Mouse (Mus musculus): ENCODE measurements around the gene Xxylt1.

Xxylt1 gene

DNA sequence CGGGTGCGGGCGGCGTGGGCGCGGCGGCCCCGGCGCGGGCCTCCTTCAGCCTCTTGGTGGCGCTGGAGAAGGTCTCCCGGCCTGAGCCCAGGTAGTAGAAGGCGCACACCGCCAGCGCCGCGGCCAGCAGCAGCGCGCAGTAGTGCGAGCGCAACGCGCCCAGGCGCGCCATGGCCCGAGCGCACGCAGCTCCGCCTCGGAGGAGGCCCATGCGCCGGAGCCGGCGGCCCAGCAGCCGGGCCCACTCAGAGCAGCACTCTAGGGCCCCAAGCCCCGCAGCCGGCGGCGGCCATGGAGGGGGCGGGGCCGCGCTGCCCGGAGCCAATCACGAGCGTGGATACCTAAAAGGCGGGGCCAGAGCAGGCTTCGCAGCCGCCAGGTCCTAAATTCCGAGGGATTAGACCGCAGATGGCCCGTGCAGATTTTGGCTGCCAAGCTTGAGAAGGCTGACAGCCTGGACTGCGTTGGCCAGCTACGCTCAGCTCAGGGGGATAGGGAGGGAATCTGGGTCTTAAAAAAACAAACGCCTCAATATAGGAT, at the start of gene Xxylt1:
Gene Xxylt1 (minus strand): TSS at position 308 of the 540 bp plus-strand sequence.
- CTCF ChIA-PET, result interaction anchor here (0.5 to 2.4 kb wide), 5 partner anchors 11 to 559 kb away, joined by 3 to 8 read pairs (median 4); no protein-coding TSS in a partner anchor

DNA sequence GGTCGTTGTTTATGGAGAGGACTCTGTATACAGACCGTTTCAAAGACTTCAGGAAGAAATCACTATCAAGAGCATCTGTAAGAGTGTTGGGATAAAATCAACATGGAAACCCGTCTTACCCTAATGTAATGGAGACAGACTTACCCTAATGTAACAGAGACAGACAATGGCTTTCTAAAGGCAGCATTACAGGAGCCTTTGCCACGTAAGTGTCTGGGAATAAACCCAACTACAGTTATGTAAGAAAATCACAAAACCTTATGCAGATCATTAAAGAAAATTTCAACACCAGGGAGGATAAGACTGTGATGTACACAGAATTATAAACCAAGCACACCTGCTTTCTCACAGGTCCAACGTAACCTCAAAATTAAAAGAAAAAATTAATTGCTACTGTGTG, 46.9 kb upstream of the Xxylt1 start:
- CTCF ChIA-PET, result interaction anchor here (0.6 kb wide), 1 partner anchor 164 kb away, joined by 3 read pairs; no protein-coding TSS in a partner anchor

DNA sequence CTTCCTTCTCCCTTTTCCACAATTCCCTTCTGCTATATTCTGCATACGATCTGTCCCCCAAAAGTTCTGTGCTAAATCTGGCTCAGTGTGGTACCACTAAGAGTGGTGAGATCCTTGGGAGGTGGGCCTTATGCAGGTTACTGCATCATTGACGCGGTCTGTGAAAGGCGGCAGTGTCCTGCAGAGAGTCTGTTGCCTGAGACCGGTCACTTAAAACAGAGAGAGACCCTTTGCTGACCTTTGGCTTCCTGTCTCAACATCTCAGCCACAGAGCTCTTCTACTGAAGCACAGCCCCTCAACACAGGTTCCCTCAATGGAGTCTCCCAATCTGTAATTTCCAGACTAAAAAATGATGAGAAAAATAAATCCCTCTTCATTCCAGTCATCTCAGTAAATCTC, 43.8 kb upstream of the Xxylt1 start:
- CTCF ChIA-PET, result no interaction called here

DNA sequence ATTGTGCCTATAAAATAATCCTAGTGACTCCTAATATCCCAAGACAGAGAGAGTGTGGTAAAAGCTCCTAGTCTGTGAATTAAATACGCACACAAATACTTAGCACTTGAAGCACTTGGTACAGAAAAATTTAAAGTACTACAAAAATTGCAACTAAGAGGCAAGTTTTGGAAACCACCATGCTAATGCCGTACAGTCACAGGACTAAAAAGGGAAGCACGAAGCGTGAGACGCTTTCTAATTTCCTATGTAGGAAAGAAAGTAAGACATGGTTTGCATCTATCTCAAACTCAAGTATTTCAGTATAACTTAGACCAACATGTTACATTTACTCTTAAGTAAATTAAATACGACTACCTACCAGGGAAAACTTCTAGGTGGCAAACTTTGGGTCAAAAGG, 40.4 kb upstream of the Xxylt1 start:
- CTCF ChIA-PET, result no interaction called here

DNA sequence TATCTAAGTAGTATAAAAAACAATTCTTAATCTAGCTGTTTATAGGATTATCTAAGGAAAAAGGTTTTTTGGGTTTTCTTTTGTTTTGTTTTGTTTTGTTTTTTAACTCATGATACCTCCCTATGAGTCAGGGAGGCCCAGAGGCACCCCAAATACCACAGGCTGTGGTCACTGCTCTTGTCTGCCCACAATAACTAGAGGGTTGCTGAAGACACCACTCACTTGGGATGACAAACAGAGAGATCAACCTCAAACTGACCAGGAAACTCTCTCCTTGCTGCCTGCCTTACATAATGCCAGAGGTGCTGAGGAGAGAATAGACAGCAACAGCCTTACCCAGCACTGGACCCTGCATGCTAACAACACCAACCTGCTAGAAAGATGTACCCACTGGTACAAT, 32.4 kb upstream of the Xxylt1 start:
- CTCF ChIA-PET, result interaction anchor here (0.6 kb wide), 1 partner anchor 1119 kb away, joined by 5 read pairs; no protein-coding TSS in a partner anchor

DNA sequence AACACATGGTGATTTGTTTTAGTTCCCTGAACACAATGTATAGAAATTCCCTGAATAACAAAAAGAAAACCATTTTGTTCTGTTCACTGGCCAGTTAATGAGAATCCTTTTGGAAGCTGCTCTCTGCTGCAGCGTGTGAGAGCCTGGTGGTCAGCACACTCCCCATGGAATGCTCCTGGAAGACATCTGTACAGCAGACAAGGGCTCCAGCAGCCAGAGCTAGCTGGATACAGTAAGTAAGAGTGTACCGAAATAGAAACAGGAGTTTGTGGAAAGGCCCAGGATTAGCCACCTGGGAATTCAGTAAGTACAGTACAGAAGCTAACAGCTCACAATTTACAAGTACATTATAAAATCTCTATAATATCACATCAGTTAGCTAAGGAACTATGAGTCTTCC, 20.1 kb upstream of the Xxylt1 start:
- CTCF ChIA-PET, result no interaction called here

DNA sequence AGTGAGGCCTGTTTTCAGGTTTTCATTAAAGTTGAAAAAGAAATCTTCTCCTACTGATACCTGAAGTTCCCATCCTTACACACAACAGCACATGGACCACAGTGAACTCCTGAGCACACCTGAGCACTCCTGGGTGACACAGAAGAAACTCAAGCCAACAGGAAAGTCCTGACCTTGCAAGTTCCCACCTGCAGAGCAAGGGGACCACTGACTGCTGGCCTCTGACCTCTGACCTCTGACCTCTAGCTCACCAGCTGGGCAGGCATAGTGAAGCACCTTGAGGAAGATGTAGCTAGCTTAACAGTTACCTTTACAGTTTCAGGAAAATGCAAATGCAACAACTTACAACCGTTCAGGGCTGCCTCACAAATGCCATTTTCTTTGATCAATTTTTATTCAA, 18.7 kb upstream of the Xxylt1 start:
- CTCF ChIA-PET, result no interaction called here

DNA sequence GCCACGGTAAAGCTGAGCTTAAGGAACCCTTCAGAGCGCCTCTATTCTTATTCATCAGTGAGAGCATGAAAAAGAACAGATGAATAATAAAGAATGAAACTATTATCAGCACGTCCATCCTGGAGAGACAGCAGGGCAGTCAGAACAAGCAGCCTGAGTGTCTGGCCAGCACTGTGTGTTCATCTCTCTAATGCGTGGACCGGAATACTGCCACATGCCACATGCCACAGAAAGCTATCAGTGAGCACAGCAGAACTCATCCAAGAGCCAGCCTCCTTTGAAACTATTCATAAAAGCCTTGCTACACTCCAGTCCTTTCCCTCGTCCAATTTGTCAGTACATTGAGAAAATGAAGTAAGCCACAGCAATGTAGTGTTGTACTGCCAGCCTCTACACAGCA, 12.8 kb upstream of the Xxylt1 start:
- CTCF ChIA-PET, result interaction anchor here (0.6 kb wide), 1 partner anchor 269 kb away, joined by 4 read pairs; no protein-coding TSS in a partner anchor

DNA sequence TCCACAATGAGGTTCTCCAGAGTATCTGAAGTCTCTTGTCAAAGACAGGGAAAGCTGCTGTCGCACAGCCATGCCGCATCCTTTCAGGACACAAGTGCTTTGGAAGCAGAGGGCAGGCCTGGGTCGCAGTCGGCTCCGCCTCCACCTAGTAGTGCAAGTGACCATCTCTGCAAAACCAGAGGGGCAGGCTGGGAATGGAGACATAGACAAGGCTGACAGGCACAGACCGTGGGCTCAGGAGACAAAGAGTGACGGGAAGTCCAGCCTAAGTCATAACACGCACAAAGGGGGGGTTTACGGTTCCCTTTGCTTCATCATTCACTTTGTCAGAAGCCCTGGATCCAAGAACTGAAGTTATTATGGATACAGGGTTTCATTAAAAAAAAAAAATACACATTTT, 12.0 kb upstream of the Xxylt1 start:
- CTCF ChIA-PET, result no interaction called here

DNA sequence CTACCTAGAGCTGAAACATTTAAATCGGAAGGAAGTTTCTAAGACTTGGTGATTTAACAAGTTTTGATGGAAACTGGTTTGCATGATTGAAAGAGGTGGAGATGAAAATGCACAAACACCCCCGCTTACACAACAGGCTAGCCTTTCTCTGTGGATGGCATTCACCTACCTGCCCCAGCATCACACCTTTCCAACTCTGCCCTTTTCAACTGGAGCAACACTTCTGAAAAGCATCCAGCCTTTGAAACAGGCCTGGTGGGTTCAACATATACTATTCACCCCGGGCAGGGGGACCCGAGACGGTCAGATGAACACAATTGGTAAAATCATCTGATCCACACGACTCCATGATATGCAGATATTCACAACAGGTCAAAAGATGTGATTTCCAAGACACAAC, 659 bp upstream of the Xxylt1 start:
- CTCF ChIA-PET, result interaction anchor here (0.6 to 0.7 kb wide), 3 partner anchors 13 to 486 kb away, joined by 3 to 4 read pairs (median 3); no protein-coding TSS in a partner anchor

DNA sequence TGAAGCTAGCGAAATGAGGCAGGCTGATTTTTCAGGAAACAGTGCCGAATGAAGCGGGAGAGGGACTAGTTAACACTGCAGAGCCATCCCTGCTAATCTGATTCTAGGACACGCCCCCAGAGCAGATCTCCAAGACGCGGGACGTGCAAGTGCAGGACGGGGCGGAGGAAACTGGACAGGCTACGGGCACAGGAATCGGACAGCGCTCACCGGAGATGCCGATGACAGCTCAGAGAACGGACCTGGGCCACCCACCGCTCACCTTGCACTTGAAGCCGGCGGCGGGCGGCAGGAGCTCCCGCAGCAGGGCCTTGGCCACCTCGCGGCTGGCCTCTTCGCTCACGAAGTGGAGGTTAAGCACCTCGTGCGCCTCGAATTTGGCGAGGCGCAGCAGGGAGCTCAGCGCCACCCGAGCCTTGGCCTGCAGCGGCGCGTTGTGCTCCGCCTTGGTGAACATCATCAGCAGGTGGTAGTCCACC, 620 bp downstream of the Xxylt1 start:
- CTCF ChIA-PET, result interaction anchor here (0.5 to 2.4 kb wide), 2 partner anchors 10 to 361 kb away, joined by 4 to 8 read pairs; no protein-coding TSS in a partner anchor

DNA sequence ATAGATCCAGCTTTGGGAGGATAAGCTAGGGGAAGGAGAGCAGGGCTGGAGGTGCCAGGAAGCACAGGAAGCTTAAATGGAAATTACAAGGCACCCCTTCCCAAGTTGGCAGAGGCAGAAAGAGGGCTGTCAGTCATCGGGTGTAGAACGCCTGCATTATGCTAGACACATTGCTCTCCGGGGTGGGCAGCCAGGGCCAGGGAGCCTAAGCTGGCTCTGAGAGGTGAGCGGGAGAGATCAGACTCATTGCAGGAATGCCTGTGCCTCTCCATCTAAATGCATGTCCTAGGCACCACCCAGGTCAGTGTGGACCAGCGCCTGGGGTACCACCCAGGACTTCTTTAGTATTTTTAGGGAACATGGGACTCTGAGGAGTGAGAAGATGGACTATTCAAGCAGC, 3.8 kb downstream of the Xxylt1 start:
- CTCF ChIA-PET, result interaction anchor here (0.6 kb wide), 1 partner anchor 46 kb away, joined by 3 read pairs; no protein-coding TSS in a partner anchor

DNA sequence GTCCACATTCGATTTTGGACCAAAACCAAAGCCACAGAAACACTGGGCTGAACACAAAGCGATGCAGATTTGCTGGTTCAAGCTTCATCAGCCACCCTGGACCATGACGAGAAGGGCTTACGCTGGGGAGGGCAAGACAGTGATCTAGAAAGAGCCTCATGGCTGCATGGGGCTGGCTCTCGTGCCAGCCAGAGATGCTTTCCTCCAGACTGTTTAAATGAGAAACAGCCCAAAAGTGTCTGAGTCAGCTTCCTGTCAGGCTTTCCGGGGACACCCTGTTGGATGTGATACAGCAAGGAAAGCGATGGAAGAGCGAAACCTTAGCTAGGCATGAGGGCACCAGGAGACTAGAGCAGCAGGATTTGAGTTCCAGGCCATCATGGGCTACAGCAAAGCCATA, 4.8 kb downstream of the Xxylt1 start:
- CTCF ChIA-PET, result no interaction called here

DNA sequence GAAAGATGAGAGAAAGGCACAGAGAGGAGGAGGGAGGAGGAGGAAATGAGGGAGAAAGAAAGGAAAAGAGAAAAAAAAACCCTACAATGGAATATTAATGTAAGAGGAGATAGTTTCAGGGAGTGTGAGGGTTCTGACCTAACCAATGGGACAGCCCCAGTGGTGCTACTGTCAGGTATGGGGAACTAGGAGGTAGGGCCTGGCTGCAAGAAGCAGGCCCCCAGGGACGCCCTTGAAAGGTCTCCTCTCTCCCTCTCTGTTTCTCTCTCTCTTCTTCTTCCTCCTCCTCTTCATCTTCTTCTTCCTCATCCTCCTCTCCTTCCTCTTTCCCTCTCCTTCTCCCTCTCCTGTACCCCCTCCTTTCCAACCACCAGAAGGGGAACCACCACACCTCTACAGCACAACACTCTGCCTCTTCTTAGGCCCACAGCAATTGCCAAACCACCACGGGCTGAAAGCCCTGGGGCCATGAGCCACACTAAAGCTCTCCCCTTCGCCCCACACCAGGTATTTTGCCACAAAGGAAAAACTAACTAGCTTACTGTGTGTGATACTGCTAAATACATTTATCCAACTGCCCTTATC, 6.8 kb downstream of the Xxylt1 start:
- CTCF ChIA-PET, result interaction anchor here (1.4 kb wide), 1 partner anchor 476 kb away, joined by 5 read pairs; no protein-coding TSS in a partner anchor

DNA sequence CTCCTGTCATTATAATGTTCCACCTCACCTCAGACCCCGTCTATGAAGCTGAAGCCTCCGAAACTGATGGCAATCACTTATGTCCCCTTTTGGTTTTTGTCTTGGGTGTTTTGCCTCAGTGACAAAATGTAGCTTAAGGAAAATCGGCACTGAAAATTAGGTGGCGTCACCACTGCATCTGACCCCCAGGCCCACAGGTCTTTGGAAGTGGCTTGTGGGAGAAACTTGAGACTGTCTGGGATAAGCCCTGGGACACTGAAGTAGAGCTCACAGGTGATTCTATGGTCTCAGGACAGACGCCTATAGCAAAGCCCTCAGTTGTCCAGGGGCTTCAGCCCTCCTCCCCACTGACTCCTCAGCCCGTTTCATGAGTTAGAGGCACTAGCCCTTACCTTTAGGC, 9.5 kb downstream of the Xxylt1 start:
- CTCF ChIA-PET, result interaction anchor here (0.6 kb wide), 1 partner anchor 514 kb away, joined by 3 read pairs; no protein-coding TSS in a partner anchor

DNA sequence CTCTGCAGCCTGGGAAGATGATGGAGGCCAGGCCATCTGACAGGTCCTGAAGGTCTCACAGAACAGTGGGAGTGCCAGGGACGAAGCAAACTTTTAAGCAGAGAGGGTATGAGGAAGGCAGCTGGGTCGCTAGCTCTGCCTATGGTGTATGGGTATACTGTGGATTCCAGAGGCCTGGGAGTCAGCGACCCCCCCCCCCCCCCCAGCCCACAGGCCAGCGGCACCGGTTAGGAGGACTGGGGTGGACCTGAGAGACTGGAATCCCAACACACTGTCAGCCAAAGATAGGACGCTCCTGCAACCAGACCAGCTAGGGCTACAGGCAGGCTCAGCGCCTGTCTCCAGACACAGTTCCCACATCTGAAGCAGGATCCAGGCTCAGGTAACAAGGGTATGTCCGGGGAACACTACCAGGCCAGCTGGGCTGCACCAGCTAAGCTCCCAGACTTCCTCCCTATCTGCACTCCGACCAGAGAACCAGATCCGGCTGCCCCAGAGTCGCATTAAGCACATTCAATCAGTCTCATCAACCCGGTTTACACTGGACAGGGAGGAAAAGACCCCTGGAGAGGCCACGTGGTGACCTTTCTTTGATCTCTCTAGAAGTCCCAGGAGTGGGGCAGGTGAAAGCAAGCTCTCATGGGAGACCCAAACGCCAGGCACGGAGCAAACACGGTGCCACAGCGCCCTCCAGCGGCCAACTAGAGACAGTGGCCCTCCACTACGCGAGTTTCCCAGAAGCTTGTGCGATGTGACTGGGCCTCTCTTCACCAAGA, 10.7 kb downstream of the Xxylt1 start:
- CTCF ChIA-PET, result interaction anchor here (0.6 to 1.8 kb wide), 5 partner anchors 10 to 586 kb away, joined by 3 to 8 read pairs (median 4); partner anchors contain the start of gene Xxylt1

DNA sequence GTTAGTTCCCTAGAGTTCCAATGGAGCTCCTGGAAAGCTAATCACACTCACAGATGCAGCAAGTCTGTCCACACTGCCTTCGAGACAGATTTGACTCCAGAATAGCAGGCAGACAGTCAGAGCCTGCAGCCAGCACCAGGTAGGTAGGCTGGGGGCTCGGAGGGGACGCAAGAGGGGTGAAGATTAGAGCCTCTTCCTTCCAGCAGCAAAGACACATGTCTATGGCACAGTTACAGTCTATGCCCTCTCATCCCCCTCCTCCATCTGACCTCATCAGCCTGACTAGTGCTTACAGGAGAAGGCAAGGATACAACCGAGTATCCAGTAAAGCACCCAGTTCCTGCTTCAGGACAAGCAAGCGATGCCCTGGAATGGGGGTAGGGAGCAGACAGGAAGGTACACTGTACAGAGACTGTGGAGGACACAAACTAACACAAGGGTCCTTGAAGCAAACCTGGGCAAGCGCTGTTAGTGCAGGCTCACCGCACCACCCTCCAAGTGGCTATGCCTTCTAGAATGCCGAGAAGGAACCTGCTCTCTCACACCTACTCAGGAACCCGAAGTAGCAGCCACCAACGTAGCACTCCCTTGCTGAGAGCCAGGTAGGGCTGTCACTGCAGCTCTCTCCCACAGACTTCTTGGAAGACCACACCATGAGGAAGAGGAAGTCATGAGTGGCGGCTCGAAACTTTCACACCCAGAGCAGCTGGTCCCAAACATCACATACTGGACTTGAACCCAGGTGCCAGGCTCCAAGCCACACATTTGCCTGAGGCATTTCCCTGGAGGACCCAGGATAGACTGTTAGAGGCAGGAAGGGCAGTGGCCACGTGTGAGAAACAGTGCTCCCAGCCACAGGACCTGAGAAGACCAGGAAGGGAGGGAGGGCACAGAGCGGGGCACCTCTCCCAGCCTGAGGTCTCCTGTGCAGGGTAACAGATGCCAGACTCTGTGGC, 11.7 kb downstream of the Xxylt1 start:
- CTCF ChIA-PET, result interaction anchor here (0.6 to 1.8 kb wide), 4 partner anchors 11 to 585 kb away, joined by 4 to 8 read pairs (median 5); partner anchors contain the start of gene Xxylt1

DNA sequence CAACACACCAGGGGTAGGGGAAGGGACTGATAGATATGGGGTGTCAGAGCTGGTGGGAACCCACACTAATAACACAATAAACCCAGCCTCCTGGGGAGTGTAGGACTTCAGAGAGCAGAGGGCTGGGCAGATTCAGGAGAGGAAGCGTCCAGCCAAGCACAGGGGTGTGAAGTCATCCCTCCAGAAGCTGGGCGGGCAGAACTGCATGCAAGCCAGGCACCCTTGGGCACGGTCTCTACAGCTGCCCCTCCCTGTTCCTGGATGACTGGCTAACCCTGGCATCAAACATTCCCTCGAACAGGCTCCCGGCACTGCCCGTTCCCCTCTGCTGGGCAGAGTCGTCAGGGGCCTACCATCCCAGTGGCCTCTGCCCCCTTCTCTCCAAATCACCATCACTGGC, 13.0 kb downstream of the Xxylt1 start:
- CTCF ChIA-PET, result interaction anchor here (0.6 to 1.2 kb wide), 3 partner anchors 12 to 470 kb away, joined by 3 to 9 read pairs (median 5); no protein-coding TSS in a partner anchor

DNA sequence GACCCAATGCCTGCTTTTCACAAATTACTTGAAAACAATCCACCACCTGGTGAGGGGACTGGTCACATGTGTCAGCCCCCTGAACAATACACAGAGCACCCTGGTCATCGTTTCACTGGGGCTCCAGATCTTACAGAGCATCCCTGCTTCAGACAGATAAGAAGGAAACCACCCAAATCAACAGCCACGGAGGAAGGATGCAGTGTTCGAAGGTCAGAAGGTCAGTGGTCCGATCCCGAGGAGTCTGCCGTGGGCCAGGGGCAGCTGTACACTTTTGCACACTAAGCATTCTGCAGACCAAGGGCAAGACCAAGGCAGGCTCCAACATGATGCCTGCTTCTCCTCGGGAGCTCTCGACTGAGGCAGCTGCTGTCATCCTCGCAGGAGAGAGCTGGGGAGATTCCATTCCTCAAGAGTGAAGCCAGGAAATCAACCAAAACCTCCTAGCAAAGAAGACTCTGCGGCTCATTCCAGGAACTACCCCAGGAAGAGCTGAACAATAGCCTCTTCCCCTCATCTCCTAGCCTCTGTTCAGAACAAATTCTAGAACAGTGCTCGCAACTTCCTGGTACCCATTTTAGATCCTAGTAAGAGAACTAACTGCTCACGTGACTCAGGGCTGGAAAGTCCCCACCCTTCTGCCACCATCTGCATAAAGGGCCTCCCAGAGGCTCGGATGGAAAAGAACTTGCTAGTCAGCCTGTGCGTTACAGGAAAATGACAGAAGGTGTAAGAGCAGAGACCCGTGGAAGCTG, 14.7 kb downstream of the Xxylt1 start:
- CTCF ChIA-PET, result interaction anchor here (0.6 kb wide), 1 partner anchor 92 kb away, joined by 3 read pairs; no protein-coding TSS in a partner anchor

DNA sequence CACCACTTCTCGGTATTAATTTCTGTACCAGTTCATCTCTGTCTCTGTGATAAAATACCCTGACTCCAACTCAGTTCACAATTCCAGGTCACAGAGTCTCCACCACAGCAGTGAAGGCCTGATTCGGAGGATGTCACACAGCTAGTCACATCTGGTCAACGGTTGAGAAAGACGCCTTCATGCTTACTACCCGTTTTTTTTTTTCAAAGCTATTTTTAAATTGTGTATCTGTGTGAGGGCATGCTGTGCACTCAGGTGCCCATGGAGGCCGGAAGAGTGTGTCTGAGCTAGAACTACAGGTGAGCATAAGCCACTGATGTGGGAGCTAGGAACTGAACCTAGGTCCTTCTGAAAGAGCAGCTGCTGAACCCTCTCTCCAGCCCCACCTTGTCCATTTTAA, 16.4 kb downstream of the Xxylt1 start:
- CTCF ChIA-PET, result no interaction called here
